Mouse (Mus musculus) kidney, adult 2 months (tissue): ENCODE measurements around the gene Trak2. TPM values are rescaled to one million over a fixed set of nuclear protein-coding genes. Genes with fewer than 3 reads are reported as not detected.
"Not testable (repeated sequence)": the region's sequence is repeated elsewhere in the genome, so short reads cannot be mapped to it uniquely, and the experiment has no call there.

ENCODE experiments used
- DNase-seq: peaks from one replicate; pipeline ENCODE4 v3.0.0; 2021
- H3K27ac ChIP-seq: fragments of 200-500 bp; 2 replicates; pipeline ENCODE4 v1.5.1; 2012; ENCODE audit warnings: low read depth, low read length, control low read depth, inconsistent platforms; ENCODE audit not compliant: insufficient read depth
- H3K27me3 ChIP-seq: fragments of 200-500 bp; replicated peaks from 2 replicates; pipeline ENCODE4 v1.6.1; 2012; ENCODE audit warnings: mild to moderate bottlenecking, moderate library complexity, low read length, inconsistent platforms; ENCODE audit not compliant: control insufficient read depth, insufficient read depth
- H3K36me3 ChIP-seq: fragments of 200-500 bp; 2 replicates; pipeline ENCODE4 v1.6.1; 2012; ENCODE audit warnings: mild to moderate bottlenecking, moderate library complexity, low read length, inconsistent platforms; ENCODE audit not compliant: control insufficient read depth, insufficient read depth
- H3K4me1 ChIP-seq: fragments of 200-500 bp; 2 replicates; pipeline ENCODE4 v1.6.1; 2011; ENCODE audit warnings: low read length; ENCODE audit not compliant: control insufficient read depth, insufficient read depth
- H3K4me3 ChIP-seq: fragments of 200-500 bp; 2 replicates; pipeline ENCODE4 v1.5.1; 2011; ENCODE audit warnings: mild to moderate bottlenecking, low read depth, low read length, control low read depth; ENCODE audit not compliant: insufficient read depth
- CTCF ChIP-seq: fragments of 200-500 bp; conservative IDR thresholded peaks from 2 replicates; pipeline ENCODE4 v1.5.1; 2011; ENCODE audit warnings: low read depth, mild to moderate bottlenecking, control low read depth, low read length, moderate library complexity, mixed read lengths; ENCODE audit not compliant: insufficient read depth, insufficient read length
- POLR2A ChIP-seq: fragments of 200-500 bp; IDR thresholded peaks from one replicate; pipeline ENCODE4 v1.6.1; 2011; ENCODE audit warnings: low read depth, low read length, control low read depth
- WGBS: fragments of 180-500 bp; shearing (Covaris S2); methylation state at CpG from one replicate; pipeline ENCODE4 v1.1.7; 2018; 5-methylcytosine and 5-hydroxymethylcytosine counted together
- polyA plus RNA-seq: library from polyadenylated mRNA; depleted of rRNA; stranded (reverse); fragments of >200 nt; gene quantifications from 2 replicates; pipeline ENCODE4 v1.2.3, GENCODE M21; 2012

The Trak2 gene
- polyA plus RNA-seq, 1 experiment: 55.4 TPM

DNA sequence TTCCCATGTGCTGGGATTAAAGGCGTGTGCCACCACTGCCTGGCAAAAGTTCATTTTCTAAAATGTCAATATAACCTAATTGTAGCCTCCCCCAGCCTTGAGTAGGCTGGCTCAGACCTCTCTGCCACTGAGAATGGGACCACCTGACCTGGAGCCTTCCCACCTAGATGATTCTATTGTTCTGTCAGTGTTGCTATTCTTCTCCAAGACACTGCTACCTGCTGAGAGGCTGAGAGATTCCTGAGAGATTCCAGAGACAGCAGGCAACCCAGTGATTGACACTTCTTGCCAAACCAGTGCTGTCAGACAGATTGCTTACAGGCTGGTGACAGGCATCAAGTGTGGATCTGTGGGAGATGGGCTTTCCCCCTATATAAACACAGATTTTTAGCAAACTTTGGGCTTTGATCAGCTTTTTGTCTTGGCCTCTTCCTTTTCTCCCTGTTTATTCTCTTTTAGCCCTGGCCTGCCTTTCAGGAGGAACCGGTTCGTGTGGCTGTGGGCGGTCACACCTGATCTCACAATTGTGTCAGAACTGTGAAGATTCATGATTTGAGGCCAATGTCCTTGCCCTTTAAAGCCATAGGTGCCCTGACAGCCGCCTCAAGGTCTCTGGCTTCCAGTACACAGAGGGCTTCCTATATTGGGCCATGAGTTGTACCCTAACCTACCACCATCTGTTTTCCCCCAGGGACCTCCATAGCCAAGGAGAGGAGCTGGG lies 83.2 kb downstream of the Trak2 start:
- no peaks in the 10 kb centered on the region for H3K36me3 ChIP-seq
- 62% methylated on average over 5 of the region's 5 CpGs for WGBS
- H3K4me1 ChIP-seq: no peaks in the 10 kb centered on the region
- TF ChIP-seq POLR2A: no peak
- TF ChIP-seq CTCF: no peak
- H3K27ac ChIP-seq: no peak overlapping the region
- DNase-seq: peak; percentile 38
- no peaks in the 10 kb centered on the region for H3K27me3 ChIP-seq
- H3K4me3 ChIP-seq: no peak overlapping the region

DNA sequence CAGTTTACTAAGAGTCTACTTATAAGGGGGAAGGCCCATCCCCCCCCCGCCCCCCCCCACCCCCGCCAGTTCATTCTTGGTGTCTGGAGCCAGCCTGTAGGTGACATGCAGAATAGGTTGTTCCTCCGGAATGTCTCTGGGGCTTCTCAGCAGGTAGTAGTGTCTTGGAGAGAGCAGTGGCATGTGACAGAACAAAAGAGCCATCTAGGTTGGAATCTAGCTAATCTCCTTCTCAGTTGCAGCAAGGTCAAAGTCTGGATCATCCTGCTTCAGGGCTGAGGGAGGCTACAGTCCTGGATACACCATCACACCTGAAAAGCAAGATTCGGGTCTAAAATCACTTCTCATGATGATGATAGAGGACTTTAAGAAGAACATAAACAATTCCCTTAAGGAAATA lies 87.6 kb downstream of the Trak2 start:
- H3K4me3 ChIP-seq: no peak overlapping the region
- H3K27ac ChIP-seq: no peak overlapping the region
- no peaks in the 10 kb centered on the region for H3K4me1 ChIP-seq
- 92% methylated on average over 4 of the region's 4 CpGs for WGBS
- H3K36me3 ChIP-seq: no peaks in the 10 kb centered on the region
- H3K27me3 ChIP-seq: no peaks in the 10 kb centered on the region
- no peak for DNase-seq
- TF ChIP-seq CTCF: no peak

DNA sequence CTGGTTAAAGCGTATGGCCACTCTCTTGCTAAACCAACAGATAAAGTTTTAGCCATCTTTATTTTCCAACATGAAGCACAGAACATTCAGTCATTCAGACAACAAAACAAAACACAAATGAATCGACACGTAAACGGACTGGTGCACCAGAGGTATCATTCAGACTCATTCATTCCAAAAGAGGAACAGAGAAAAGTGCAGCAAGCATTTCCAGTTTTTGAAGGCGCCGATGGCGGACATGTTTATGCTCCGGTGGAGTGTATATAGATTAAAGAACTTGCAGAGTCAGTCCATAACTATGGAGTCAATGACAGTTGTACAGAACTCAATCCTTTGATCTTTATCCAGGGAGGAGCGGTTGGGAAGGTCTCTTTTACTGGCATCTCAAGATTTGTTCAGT lies 90.0 kb downstream of the Trak2 start:
- 88% methylated on average over 9 of the region's 9 CpGs for WGBS
- not testable (repeated sequence) for H3K4me1 ChIP-seq

DNA sequence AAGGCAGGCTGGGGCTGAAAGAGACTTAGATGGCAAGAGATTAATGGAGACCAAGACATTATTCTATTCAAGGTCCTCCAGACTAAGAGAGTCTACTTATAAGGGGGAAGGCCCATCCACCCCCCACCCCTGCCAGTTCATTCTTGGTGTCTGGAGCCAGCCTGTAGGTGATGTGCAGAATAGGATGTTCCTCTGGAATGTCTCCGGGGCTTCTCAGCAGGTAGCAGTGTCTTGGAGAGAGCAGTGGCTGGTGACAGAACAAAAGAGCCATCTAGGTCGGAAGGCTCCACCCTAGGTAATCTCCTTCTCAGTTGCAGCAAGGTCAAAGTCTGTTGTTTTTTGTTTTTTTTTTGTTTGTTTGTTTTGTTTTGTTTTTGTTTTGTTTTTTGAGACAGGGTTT lies 93.9 kb downstream of the Trak2 start:
- 95% methylated on average over 2 of the region's 2 CpGs for WGBS
- not testable (repeated sequence) for DNase-seq

More for the DNA sequence above, 90.0 kb downstream of the Trak2 start:
- H3K36me3 ChIP-seq, H3K27me3 ChIP-seq, H3K4me3 ChIP-seq, DNase-seq, H3K27ac ChIP-seq: not testable (repeated sequence)

DNA sequence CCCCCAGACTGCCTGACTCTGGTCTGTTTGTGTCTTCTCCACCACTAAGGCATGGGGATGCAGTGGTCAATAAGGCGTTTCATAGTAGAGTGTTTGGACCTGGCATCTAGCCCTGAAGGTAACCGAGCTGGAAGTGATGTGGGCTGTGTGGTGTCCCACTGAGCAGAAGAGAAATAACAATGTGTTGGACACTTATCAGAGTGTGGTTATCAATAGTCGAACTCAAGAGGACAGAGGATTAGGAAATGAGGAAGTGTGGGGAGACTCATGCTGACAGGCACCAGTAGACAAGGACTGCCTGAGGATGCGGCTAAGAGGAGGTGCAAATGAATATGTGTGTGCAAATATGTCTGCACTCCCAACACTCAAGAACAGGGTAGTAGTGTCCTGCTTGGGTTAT lies 96.7 kb downstream of the Trak2 start:
- 91% methylated on average over 4 of the region's 4 CpGs for WGBS
- H3K36me3 ChIP-seq, DNase-seq, H3K27me3 ChIP-seq, H3K4me3 ChIP-seq, H3K27ac ChIP-seq, H3K4me1 ChIP-seq: not testable (repeated sequence)

More for the DNA sequence above, 93.9 kb downstream of the Trak2 start:
- H3K27me3 ChIP-seq, H3K36me3 ChIP-seq, H3K27ac ChIP-seq, H3K4me3 ChIP-seq, H3K4me1 ChIP-seq: not testable (repeated sequence)

DNA sequence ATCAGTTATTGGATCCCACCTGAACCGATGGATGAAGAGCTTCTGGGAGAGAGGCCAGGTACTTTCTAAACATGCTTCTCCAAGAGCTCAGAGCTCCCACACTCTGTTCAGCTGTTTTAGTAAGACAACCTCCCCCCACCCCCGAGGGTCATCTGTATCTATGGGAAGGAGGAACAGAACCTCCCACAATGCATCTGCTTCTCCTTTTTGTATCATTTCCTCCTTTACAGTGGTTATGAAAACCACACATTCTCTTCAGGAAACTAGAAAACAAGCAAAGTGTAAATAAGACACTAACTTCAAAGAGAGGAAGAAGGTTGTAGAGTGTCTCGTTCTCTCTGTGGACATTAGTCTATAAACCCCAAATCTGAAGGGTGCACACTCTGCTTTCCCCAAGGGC lies 112.6 kb downstream of the Trak2 start:
- not testable (repeated sequence) for H3K27me3 ChIP-seq, H3K27ac ChIP-seq, H3K4me3 ChIP-seq, DNase-seq, H3K36me3 ChIP-seq, H3K4me1 ChIP-seq
- 68% methylated on average over 3 of the region's 3 CpGs for WGBS

DNA sequence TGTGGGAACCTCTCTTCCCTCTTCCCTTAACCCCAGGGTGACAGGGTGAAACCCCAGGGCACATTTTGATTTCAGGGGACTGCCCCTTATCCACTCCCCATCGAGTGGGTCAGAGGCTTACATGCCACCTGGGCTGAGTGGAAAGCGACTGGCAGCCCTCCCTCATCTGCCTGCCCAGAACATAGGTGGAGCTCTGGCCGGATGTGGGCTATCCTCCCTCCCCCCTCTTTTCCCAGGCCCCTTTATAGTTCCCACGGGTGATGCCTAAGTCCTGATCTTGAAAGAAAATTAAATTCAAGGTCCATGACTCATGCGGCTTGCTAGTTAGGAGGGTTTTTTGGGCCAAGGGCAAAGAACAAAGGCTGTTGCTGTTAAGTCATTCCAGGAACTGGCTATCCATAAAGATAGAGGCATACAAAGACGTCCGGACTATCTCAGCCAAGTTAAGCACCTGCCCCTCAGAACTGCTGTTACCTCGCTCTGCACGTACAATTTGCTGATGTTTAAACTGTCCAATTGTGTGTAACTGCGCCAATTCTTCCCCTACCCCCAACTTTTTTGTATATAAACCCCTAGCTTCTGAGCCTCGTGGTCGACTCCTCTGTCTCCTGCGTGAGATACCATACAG lies 113.4 kb downstream of the Trak2 start:
- DNase-seq: peak; percentile 27
- H3K4me1 ChIP-seq, H3K27ac ChIP-seq: not testable (repeated sequence)

DNA sequence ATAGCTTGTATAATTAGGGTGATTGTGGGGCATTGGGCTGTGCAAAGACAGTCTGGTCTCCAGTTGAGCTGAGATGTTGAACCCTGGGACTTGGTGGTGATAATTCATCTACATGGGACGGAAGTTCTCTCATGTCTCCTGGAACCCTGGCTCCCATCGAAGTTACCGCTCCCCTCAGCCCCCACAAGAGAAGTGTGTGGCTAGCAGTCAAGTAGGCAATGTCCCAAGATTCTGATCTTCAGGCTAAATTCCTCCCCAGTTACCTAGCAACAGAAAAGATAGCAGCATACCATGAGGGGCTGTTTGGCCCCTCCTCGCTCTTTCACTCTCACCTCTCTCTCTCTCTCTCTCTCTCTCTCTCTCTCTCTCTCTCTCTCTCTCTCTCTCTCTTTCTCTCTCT lies 114.1 kb downstream of the Trak2 start:
- H3K4me1 ChIP-seq, H3K36me3 ChIP-seq, H3K27me3 ChIP-seq, H3K4me3 ChIP-seq, H3K27ac ChIP-seq, DNase-seq: not testable (repeated sequence)
- 73% methylated on average over 4 of the region's 4 CpGs for WGBS

More for the DNA sequence above, 113.4 kb downstream of the Trak2 start:
- H3K4me3 ChIP-seq, H3K36me3 ChIP-seq, H3K27me3 ChIP-seq: not testable (repeated sequence)
- WGBS: 53% methylated on average over 13 of the region's 13 CpGs

DNA sequence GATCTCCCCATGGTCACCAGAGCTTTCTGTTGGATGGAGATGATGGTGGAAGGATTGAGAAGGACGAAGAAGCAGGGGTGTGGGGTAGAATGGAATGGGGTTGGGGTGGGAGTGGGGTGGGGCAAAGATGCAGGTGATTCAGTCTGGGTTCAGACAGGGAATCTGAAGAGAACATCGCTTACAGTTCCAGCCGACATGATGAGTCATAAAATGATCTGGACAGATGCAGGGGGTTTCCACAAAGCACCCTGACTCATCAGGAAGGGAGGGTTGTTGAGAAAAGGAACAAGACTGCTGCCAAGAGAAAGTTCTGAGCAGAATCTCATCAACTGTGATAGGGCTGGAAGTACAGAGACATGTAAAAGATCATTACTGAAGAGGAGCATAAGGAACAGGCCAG lies 116.4 kb downstream of the Trak2 start:
- not testable (repeated sequence) for H3K27me3 ChIP-seq, H3K36me3 ChIP-seq, H3K27ac ChIP-seq, DNase-seq, H3K4me3 ChIP-seq, H3K4me1 ChIP-seq
- WGBS: 71% methylated on average over 3 of the region's 3 CpGs
